Mouse (Mus musculus) MN1 (cell line): ENCODE measurements around the gene Gm6993.

ENCODE experiments used
- DNase-seq: peaks from one replicate; pipeline ENCODE4 v3.0.0-alpha.2; 2016; ENCODE audit warnings: low spot score

Gene Gm6993

DNA sequence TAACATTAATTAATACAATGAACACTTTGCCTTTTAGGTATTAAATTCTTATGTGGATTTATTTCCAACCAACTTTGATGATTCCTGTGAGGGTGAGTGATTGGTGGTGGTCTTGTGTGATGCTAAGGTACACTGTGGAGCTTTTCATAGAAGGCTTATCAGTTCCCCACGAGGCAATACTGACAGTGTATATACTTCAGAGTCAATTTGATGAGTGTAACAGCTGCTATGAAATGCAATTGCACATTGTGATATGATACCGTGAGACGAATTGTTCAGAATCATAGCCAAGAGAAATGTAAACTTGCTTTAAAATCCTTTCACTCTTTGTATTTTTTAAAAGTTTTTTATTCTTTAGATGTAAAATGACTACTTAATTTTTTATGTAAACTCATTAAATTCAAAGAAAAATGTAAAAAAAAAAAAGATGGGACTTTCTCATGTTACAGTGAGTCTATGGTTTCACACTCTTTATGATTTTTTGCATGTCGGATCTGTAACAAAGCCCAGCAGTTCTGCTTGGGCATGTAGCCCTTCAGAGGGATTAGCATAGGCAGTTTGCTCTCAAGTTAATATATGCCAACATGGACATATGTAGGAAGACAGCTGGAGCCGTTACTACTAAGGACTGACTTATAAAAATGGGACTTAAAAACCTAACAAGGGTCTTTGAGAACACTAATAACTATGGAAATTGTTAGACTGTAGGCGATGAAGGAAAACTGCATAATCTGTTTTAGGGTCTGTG, 1.2 kb downstream of the Gm6993 start:
- no peak for DNase-seq

DNA sequence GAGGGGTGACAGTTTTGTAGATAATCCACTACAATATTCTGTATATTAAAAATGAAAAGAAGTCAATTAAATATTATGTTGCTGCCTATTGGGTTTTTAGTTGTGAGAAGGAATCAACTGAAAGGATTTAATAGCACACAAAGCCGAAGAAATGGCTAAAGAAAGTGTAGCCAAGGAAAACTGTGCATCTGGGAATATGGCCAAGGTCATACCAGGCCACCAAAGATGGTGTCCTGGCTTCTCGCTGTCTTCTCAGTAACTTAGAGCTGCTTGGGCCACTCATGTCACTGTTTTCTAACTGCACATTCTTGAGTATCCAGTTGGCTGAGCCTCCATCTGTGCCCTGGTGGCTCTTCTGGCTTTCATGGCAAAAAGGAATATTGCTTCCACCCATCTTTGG, 3.4 kb downstream of the Gm6993 start:
- no peak for DNase-seq

DNA sequence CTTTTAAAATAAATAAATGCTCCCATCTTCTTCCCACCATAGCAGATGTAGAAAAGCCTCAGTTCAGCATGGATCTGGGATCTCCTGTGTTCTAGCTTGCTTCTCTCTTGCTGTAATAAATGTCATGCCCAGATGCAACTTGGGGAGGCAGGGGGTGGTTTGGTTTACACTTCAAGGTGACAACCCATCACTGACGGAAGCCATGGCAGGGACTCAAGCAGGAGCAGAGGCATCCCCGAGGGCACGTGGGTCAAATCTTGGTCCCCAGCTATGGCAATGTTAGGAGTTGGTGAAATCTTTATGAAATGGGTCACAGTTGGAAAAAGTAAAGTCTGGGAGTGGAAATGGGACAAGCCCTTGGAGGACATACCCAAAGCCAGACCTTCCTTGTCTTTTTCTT, 4.1 kb downstream of the Gm6993 start:
- no peak for DNase-seq

DNA sequence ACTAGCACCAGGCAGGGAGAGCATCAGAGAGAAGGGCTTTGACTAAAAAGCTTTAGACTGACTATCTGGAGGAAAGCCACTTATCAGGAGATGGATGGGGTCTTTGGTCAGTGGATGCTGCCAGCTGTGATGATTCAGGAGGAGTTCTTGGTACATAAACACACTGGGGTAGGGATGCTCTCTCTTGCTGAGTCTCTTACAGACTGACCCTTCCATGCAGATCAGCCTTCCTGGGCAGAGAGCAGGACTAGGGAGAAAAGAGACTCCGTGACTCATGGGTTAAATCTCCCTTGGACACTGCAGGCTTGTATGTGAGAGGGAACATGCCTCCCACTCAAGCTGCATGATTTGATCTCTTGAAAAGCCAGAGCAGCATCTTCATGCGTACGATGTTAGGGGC, 5.6 kb downstream of the Gm6993 start:
- DNase-seq = no peak

DNA sequence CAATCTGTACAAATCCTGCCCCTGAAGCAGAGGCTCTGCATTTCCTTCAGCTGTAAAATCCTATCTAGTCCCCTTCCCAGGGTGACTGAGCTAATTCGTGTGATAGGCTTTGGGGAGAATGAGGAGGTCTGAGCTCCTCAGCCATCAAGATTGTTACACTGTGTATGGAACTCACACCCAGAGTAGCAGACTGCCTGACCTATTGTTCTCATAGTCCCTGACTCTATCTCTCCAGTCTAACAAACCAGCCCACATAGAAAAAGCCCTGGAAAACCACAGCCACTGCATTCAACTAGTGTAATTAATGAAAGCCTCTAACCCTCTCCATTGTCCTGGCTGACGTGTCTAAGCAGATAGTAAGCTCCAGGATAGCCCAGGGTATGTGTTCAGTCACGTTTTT, 6.0 kb downstream of the Gm6993 start:
- DNase-seq = no peak

DNA sequence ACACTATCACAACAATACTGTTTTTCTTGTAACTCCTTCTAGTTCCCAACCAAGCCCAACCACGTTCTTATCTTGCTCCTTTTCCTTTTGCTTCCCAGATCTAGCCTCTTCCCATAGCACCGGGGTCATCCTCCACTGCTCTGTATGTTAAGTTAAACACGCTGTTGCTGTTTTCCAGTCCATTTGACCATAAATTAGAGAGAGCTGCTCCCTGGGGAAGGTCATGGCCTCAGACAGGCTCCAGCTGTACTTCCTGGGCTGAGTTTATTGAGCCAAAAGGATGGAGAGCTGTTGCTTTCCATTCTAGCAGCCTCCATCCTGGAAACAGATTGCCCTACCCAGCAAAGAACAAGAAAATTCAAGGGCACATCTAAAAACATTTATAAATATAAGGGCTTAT, 7.6 kb downstream of the Gm6993 start:
- no peak for DNase-seq

DNA sequence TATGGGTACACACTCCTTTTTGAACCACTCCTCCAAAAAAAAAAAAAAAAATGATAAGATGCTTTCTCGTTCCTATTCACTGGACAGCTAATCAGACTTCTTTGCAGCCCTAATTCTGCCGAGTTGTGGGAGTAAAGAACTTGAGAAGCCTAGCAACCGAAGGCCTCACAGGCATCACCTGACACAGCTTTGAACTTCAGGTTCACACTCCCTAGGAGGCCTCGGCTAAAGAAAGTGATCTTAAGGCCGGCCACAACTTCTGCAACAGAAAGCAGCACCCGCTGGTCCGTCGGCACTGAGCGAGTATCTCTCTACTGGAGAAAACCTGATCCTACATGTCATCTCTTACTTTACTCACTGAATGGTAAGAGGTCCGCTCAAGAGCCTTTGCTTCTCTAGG, 8.1 kb downstream of the Gm6993 start:
- no peak for DNase-seq

DNA sequence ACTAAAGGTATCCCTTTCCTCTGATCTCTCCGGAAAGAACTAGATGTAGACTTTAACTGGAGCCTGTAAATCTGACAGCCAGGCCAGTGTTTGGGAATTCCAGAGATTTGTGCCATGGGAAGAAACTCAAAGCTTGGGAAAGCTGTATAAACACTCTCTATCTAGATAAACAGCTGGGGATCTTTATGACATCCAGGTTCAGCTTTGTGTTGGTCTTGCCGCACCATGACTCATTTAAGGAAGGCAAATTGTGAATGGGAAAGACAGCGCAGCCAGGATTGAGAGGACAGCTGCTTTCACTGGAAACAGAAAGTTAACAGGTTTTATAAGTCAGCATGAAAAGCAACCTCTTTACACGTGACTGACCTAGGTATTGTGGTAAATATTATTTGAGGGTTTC, 11.7 kb downstream of the Gm6993 start:
- no peak for DNase-seq

DNA sequence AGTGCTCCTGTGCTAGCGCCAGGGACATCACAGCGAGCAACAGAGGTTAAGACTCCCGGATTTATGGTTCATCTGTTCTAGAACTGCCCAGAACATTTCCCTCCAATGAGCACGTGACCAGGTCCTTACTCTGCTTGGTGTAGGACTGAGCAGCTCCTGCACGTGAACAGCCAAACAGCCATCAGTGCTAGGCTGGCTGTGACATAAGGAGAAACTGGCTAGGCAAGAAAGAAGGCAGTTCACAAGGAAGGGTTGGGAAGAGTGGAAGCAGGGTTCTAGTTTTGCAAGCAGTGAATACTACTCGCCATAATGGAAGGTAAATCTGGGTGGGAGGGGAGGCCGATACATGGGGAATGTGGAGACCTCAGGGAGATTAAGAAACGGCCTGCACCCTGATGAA, 14.4 kb downstream of the Gm6993 start:
- DNase-seq = no peak

DNA sequence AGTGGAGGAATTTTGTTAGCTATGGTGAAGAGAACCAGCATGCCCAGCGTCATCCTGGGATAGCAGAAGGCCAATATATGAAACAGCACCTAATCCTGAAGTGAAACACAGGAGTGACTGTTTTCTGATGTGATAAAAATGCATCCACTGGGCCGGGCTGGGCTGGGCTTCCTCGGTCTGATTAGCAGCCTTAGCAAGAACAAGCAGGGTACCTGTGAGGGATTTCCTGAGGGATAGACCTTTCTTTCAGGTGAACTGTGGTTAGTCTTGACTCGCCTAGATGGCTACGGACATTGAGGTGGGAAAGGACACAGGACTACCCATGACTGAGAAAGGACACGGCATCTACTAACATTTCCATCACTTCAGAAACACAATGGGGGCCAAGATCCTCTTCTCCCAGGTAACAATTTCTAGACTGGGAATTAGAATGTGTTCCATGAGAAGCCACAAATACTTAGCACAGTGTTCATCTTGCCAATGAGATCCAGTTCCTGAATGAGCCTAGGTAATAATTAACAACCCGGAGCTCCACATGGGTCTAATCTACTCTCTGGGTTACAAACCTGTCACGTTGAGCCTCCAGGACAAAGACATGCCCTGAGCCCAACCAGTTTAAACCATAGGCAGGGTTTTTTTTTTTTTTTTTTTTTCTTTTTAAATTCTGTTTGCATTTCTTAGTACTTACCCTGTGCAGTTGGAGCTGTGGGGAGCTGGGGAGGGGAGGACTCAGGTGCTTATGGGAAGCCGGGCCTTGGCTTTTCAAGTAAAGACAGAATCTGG, 15.7 kb downstream of the Gm6993 start:
- no peak for DNase-seq

DNA sequence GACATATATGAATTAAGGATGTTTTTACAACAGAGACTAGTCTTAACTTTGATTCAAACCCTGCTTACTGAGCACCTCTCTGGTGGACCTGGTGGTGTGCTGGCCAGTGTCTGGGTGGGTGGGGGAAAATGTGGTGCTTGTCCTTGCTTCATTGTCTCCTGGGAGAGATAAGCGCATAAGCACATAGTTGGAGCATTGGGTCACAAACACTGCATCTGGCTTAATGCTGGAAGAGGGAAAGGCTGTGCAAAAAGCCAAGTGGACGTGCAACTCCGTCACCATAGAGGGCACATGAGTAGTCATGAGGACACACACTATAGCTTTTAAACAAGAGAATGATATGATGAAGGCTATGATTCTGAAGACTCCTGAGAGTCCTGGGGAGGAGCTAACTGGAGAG, 21.3 kb downstream of the Gm6993 start:
- DNase-seq = no peak

DNA sequence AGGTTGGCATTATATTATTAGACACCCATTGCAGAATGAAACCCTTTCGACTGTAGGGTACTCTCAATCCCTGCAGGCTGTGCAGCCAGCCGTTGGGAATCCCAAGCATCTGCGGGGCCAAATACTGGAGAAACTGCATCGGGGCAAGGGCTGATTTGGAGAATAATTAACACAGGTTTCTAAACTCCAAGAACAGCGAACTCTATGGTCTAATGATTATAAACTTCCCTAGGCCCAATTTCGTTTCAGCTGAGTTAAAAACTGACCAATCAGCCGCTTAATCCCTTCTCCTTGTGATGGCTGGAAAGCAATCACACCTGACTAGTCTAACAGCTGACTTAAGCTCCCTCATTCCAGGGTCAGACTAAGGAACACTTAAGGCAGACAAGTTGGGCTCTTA, 23.4 kb downstream of the Gm6993 start:
- DNase-seq = no peak

DNA sequence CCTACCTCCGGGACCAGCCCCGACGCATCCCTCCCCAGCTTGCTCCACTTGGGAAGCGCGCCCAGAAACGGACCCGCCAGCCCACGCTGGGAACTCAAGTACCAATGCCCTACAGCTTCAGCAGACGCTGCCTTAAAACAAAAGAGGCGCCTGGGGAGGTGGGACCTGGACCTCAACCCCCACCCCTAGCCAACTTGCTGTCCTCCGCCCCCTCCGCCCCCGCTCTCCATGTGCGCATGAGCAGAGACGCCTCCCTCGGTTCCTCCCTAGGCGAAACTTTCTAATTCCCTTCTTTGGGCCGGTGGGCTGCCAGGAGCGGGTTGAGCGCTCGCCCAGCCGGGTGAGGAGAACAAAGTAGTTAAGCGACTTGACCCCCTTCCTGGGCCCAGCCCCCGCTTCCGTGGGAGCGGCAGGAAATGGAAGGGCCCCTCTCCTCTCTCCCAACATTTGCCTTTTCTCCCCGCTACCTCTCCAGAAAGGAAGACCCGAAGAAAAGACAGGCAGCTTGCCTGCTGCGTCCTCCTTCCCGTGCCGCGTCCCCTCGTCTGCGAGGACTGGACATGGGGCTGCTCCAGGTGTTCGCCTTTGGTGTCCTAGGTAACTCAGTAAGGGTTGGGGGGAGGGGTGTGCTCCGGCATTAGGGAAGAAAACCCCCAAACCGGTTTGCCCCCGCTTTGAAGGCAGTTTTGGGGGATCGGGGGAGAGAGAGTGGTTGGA, 24.6 kb downstream of the Gm6993 start, which contains the start of gene Lamb1:
Gene Lamb1, plus strand, starts transcription at position 230 of the 717 bp plus-strand sequence.
- no peak for DNase-seq

DNA sequence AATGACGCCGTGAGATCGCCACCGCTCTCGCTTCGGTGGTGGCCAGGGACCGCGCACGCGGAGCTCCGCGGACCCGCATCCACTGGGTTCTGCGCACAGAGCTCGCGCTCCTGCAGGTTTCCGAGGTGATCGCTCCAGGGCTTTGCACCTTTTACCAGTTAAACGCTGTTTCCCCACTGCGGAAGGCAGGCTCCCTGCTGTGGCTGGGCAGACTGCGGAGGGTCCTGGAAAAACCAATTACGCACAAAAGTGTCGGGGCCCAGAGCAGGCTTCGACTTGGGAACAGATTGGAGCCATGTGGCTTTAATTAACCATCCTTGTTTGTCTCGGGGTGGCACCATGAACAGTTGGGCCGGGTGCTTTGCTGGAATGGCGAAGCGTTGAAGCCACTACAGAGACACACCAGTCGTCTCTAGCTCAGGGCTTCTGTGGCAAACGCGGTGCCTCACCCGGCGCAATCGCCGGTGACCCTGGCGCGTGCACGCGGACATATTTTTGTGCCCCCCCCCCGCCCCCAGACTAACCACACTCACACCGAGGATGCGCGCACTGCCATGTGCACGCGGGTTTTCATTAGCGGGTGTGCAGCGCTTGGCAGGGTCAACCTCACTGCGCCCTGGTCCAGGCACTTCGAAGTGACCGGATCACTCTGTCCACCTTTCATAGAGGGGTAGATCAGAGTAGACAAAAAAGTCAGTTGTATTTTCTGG, 25.3 kb downstream of the Gm6993 start:
- DNase-seq = no peak

DNA sequence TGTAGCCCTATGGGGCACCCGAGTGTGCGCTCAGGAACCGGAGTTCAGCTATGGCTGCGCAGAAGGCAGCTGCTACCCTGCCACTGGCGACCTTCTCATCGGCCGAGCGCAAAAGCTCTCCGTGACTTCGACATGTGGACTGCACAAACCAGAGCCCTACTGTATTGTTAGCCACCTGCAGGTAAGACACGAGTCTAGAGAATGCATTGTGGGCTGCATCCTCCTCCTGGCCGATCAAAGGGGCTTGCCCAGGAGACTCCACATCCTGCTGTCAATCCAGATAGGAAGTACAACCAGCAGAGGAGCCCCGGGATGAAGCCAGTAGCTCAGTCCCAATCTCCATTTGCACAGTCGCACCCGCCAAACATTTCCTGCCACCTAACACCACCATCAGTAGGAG, 26.1 kb downstream of the Gm6993 start:
- no peak for DNase-seq

DNA sequence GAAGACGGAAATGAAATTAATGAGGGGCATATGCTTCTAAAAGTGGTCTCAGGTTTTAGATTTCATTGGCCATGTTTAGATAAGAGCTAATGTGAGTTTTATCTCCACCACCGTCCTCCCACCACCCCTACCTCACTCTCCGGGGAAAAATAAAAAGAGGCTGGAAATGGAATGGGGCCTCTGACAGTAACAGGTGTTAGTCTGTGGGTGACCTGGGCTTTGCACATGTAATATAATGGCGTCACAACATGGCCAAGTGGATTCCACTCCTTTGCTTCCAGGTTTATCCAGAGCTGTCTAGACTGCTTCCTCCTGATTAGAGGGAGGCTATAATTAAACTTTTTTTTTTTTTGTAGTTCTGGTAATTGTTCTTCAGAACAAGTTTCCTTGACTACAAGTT, 26.8 kb downstream of the Gm6993 start:
- no peak for DNase-seq

DNA sequence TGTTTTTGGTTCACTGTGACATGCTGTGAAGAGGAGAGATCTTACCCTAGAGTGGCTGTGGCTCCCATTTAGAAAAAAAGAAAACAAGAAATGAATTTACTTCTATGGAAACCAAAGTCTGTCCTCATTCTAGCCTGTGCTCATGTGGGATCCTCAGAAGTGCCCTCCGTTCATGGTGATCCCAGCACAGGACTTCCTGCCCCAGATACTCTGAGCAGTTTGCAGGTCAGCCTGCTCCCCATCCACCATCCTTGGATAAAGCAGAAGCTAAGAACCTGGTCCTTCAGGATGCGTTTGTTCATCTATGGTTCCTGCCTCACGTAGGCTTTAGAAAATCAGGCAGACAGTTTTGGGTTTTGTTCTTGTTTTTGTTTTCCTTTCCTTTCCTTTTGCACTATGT, 27.7 kb downstream of the Gm6993 start:
- DNase-seq = no peak

DNA sequence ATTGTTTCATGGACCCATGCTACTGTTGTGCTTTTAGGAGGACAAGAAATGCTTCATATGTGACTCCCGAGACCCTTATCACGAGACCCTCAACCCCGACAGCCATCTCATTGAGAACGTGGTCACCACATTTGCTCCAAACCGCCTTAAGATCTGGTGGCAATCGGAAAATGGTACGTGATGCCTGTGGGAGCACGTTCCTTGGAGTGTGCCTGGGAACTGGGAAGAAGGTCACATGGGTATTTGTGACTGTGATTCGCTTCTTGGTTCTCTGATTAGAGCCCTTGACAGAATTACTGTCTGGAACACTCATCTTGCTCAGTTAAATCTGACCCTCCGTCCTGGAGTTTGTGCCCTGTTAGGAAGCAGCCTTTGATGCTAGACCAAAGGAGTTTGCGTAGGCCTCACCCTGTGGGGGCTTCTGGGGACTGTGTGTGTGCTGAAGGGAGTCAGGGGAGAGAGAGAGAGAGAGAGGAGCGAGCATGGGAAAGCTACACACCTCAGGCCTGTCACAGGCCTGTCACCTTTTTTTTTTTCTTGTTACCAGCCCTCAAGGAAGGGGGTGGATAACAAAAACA, 28.5 kb downstream of the Gm6993 start:
- no peak for DNase-seq

DNA sequence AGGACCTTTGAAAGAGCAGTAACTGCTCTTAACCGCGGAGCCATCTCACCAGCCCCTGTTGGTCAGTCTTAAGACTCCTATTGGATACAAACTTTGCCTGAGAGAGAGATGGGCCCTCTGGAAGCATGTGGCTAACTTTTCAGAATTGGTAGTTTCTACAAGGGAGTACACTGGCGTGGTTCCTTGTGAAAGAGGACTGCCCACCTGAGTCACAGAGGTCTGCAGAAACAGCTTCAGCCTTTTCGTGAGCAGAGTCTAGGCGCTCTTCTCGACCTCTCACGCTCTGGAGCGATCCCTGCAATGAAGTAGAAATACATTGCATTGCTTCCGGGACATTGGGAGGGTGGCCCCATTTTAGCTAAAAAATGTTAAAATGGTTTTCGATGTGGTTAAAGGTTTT, 29.8 kb downstream of the Gm6993 start:
- DNase-seq = no peak

DNA sequence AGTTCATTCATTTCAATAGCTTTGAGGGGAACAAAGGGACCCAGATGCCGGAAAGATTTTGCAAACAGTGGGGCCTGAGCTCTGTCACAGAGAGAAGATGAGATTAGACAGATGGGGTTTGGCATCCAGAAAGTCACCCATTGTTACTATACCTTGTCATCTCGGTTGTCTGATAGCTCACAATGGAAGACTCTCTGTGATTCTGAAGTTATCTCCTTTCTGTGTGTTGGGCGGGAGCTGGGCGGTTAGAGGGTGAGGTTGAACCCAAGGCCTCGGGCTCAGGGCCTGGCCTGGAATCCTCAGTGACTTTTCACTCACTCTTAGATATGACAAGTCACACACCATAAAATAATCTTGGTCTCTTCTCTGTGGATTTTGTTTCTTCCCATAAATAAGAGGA, 30.2 kb downstream of the Gm6993 start:
- DNase-seq = no peak

DNA sequence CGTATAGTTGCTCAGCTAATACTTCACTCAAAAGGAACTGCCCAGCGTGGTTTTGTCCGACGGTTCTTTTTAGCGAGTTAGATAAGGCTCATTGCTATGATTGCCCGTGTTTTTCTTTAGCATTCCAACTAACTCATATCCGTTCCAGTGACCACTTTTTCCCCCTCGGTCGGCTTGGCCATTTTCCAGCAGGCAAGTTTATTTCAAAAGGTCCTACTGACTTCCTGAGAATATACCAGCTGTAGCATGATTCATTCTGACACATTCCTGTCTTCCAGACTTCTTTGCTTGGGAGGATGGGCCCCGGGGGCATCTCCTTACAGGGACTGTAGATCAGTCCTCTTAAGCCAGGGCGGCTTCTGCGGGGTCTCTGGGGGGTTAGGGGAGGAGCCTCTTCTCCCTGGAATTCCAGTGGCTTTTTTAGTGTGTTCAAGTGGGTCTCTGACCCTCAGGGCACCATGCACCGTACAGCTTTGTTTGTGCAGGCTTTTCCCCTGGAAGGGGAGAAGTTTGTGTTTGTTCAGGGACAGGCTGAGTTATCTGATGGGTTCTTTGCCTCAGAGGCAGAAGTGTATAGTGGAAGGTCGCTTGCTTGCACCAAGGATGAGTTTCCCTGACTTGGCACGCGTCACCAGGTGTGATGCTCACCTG, 30.9 kb downstream of the Gm6993 start:
- DNase-seq = no peak
